ENCODE assay signal across 9 mouse cellular contexts in genomic region chr15:103514914-103515313, GRCm38 (mm10). TPM values are rescaled to one million over a fixed set of nuclear protein-coding genes. Genes with fewer than 3 reads are reported as not detected.
DNase-seq lines count a peak whose midpoint lies in the region; ATAC-seq and TF ChIP-seq lines count a peak whose summit lies in the region.
"Had no signal": no experiment of that assay in that cellular context is flagged by ENCODE, and none has a peak within 500 bp of the region (broad histone marks: within the 10 kb centered on the region; RNA-seq: fewer than 3 reads in every experiment).

No protein-coding gene starts in this region.

- 0 out of 2 replicates have a peak, but pooled peaks have one; percentile 32 for TF ChIP-seq POLR2A in embryonic fibroblast, embryonic 13.5 days (IDR thresholded peaks at IDR 0.05; ENCODE audit: low read depth, low read length)

- no peak for DNase-seq in gastrocnemius, adult 2 months
- DNase-seq in gastrocnemius, postnatal 36 days, result no peak
- DNase-seq in heart, postnatal 4 days, result peak; percentile 41
- no peak for DNase-seq in adrenal gland, postnatal 25 days
- DNase-seq in cerebellum, postnatal 14 days, result no peak

- intact Hi-C loops in gastrocnemius, adult 2 months (cut with DNase I), result no loop called here
- intact Hi-C loops in gastrocnemius, postnatal 36 days (cut with DNase I), result no loop called here

- peak overlapping the region; percentile 13 for H3K4me3 ChIP-seq in gastrocnemius, adult 2 months
- no peak overlapping the region for H3K4me3 ChIP-seq in embryonic fibroblast, embryonic 13.5 days (ENCODE audit: insufficient read depth, low read length)
- peak overlapping the region; percentile 33; the same call in 1 of the 2 replicates for H3K4me3 ChIP-seq in midbrain, embryonic 12.5 days

- ATAC-seq in midbrain, embryonic 12.5 days (ENCODE audit: low FRiP score, low read depth), result no peak
- ATAC-seq in cerebellum, adult (ENCODE audit: insufficient number of reproducible peaks, low FRiP score, low TSS enrichment), result no peak

- peaks cover 12% of the 10 kb centered on the region; the same call in 1 of the 2 replicates for H3K4me1 ChIP-seq in embryonic fibroblast, embryonic 13.5 days (ENCODE audit: control insufficient read depth, insufficient read depth, low read length)
- peaks cover 66% of the 10 kb centered on the region for H3K4me1 ChIP-seq in midbrain, embryonic 12.5 days

- H3K36me3 ChIP-seq in midbrain, embryonic 12.5 days, result no peaks in the 10 kb centered on the region

- WGBS in midbrain, embryonic 12.5 days, result 18% methylated on average over 3 of the region's 3 CpGs

- TF ChIP-seq CTCF in gastrocnemius, adult 2 months (IDR thresholded peaks at IDR 0.05), result no peak
- TF ChIP-seq CTCF in embryonic fibroblast, embryonic 13.5 days (IDR thresholded peaks at IDR 0.05; ENCODE audit: borderline replicate concordance, insufficient read depth, low read length), result no peak

- peak overlapping the region; percentile 51 for H3K4me2 ChIP-seq in midbrain, embryonic 12.5 days (replicated peaks)

- peak overlapping the region; percentile 61 for H3K27ac ChIP-seq in gastrocnemius, adult 2 months
- no peak overlapping the region for H3K27ac ChIP-seq in embryonic fibroblast, embryonic 13.5 days (ENCODE audit: insufficient read depth, low read length)
- peak overlapping the region; percentile 63; the same call in 1 of the 2 replicates for H3K27ac ChIP-seq in midbrain, embryonic 12.5 days (replicated peaks)

- no peaks in the 10 kb centered on the region for H3K9me3 ChIP-seq in midbrain, embryonic 12.5 days

- H3K9ac ChIP-seq in midbrain, embryonic 12.5 days (replicated peaks), result peak overlapping the region; percentile 29; the same call in 1 of the 2 replicates

- H3K27me3 ChIP-seq in midbrain, embryonic 12.5 days, result no peaks in the 10 kb centered on the region

RNA-seq across cellular contexts. Expression of gene Pde1b, which starts 12.1 kb away (rescaled TPM):
- total RNA-seq in gastrocnemius, adult 2 months (2021), result under 1 TPM; 0.42 to 0.51 TPM
- under 1 TPM; 0.26 to 0.44 TPM for total RNA-seq in gastrocnemius, postnatal 36 days (2021)
- 3.4 and 5.4 TPM in 2 replicates for polyA plus RNA-seq in embryonic fibroblast, embryonic 13.5 days (2011; ENCODE audit: insufficient read length, low read depth, missing spikeins)
- total RNA-seq in heart, postnatal 4 days (2021), result 1 to 10 TPM; 1.8 to 2.2 TPM
- polyA plus RNA-seq in midbrain, embryonic 12.5 days (2016; fragmentation: Nextera tagmentation; extraction: Ambion mirVana), result 47.8 and 48.7 TPM in 2 replicates
- total RNA-seq in adrenal gland, postnatal 25 days (2021), result 5.2 and 8.1 TPM in 2 replicates

RNA-seq across cellular contexts. Expression of gene Ppp1r1a, which starts 22.9 kb away (rescaled TPM):
- total RNA-seq in gastrocnemius, adult 2 months (2021), result 100 to 1,000 TPM in 1 of 2 experiments, 10 to 100 TPM in 1; 67.6 to 107 TPM
- 100 to 1,000 TPM in 1 of 2 experiments, 10 to 100 TPM in 1; 64.6 to 121 TPM for total RNA-seq in gastrocnemius, postnatal 36 days (2021)
- 2.0 and 2.1 TPM in 2 replicates for polyA plus RNA-seq in embryonic fibroblast, embryonic 13.5 days (2011; ENCODE audit: insufficient read length, low read depth, missing spikeins)
- 10 to 100 TPM; 26.9 to 31.4 TPM for total RNA-seq in heart, postnatal 4 days (2021)
- polyA plus RNA-seq in midbrain, embryonic 12.5 days (2016; fragmentation: Nextera tagmentation; extraction: Ambion mirVana), result 66.3 and 66.7 TPM in 2 replicates
- 9.2 and 10.1 TPM in 2 replicates for total RNA-seq in adrenal gland, postnatal 25 days (2021)

RNA-seq across cellular contexts. Expression of gene Glycam1, which starts 50.0 kb away (rescaled TPM):
- not detected for total RNA-seq in gastrocnemius, adult 2 months (2021)
- not detected for total RNA-seq in gastrocnemius, postnatal 36 days (2021)
- polyA plus RNA-seq in embryonic fibroblast, embryonic 13.5 days (2011; ENCODE audit: insufficient read length, low read depth, missing spikeins), result not detected in 2 replicates
- not detected for total RNA-seq in heart, postnatal 4 days (2021)
- polyA plus RNA-seq in midbrain, embryonic 12.5 days (2016; fragmentation: Nextera tagmentation; extraction: Ambion mirVana), result not detected in 2 replicates
- total RNA-seq in adrenal gland, postnatal 25 days (2021), result not detected in 2 replicates
- polyA plus RNA-seq: gonadal fat pad, adult 2 months had no signal
